Mouse (Mus musculus): ENCODE data around the gene Olfr893.
"Not testable (repeated sequence)": the region's sequence is repeated elsewhere in the genome, so short reads cannot be mapped to it uniquely, and the experiment has no call there.

Olfr893 gene

GRCm38 (mm10) chr9:38208065-38208464, at the start of gene Olfr893:
TSS of gene Olfr893 (plus strand) at chr9:38208365.
- DNase-seq = no peak

- not testable (repeated sequence) for DNase-seq
Observed at GRCm38 (mm10) chr9:38168341-38168740, 39.8 kb upstream of the Olfr893 start.

- no peak for DNase-seq
Observed at GRCm38 (mm10) chr9:38180721-38181120, 27.4 kb upstream of the Olfr893 start, which contains the start of gene Olfr891. TSS of gene Olfr891 (minus strand) at chr9:38180821.

GRCm38 (mm10) chr9:38217755-38218154, 9.6 kb downstream of the Olfr893 start, which contains the start of gene Olfr894:
TSS of gene Olfr894 (plus strand) at chr9:38218055.
- no peak for DNase-seq

GRCm38 (mm10) chr9:38252474-38252873, 44.3 kb downstream of the Olfr893 start, which contains the start of gene Olfr143:
TSS of gene Olfr143 (plus strand) at chr9:38252774.
- no peak for DNase-seq
